Mouse (Mus musculus) liver (tissue): ENCODE results near the gene Rcc2.

Experiments used
- DNase-seq: peaks from one replicate; pipeline ENCODE4 v3.0.0-alpha.2; 2020; ENCODE audit warnings: mixed read lengths

Gene Rcc2

GRCm38 (mm10) chr4:140688044-140688825, 12.1 kb upstream of the Rcc2 start:
- DNase-seq = peak; percentile 54

GRCm38 (mm10) chr4:140688826-140689425, 11.4 kb upstream of the Rcc2 start:
- no peak for DNase-seq

- DNase-seq = peak; percentile 56
These were observed 10.3 kb upstream of the Rcc2 start for GRCm38 (mm10) chr4:140689873-140690655.

GRCm38 (mm10) chr4:140691481-140691880, 8.9 kb upstream of the Rcc2 start:
- no peak for DNase-seq

GRCm38 (mm10) chr4:140693513-140693912, 6.8 kb upstream of the Rcc2 start:
- no peak for DNase-seq

GRCm38 (mm10) chr4:140694551-140695060, 5.7 kb upstream of the Rcc2 start:
- DNase-seq = no peak

- no peak for DNase-seq
These were observed 5.2 kb upstream of the Rcc2 start for GRCm38 (mm10) chr4:140695146-140695545.

- DNase-seq = peak; percentile 79
These were observed 4.4 kb upstream of the Rcc2 start for GRCm38 (mm10) chr4:140695675-140696585.

- peak; percentile 86 for DNase-seq
These were observed 757 bp upstream of the Rcc2 start for GRCm38 (mm10) chr4:140699441-140700127.

- peak; percentile 86 for DNase-seq
These were observed 841 bp downstream of the Rcc2 start for GRCm38 (mm10) chr4:140701049-140701715.

- DNase-seq = peak; percentile 64
These were observed 1.6 kb downstream of the Rcc2 start for GRCm38 (mm10) chr4:140701716-140702561.

- peak; percentile 92 for DNase-seq
These were observed 2.4 kb downstream of the Rcc2 start for GRCm38 (mm10) chr4:140702611-140703327.

- no peak for DNase-seq
These were observed 3.3 kb downstream of the Rcc2 start for GRCm38 (mm10) chr4:140703636-140704035.

GRCm38 (mm10) chr4:140704166-140704565, 3.8 kb downstream of the Rcc2 start:
- no peak for DNase-seq

- no peak for DNase-seq
These were observed 7.3 kb downstream of the Rcc2 start for GRCm38 (mm10) chr4:140707615-140708014.

- DNase-seq = no peak
These were observed 8.1 kb downstream of the Rcc2 start for GRCm38 (mm10) chr4:140708297-140708927.

- DNase-seq = no peak
These were observed 8.8 kb downstream of the Rcc2 start for GRCm38 (mm10) chr4:140709111-140709510.

- DNase-seq = no peak
These were observed 9.3 kb downstream of the Rcc2 start for GRCm38 (mm10) chr4:140709617-140710016.

- DNase-seq = no peak
These were observed 10.4 kb downstream of the Rcc2 start for GRCm38 (mm10) chr4:140710781-140711180.
